Mouse (Mus musculus) forebrain, embryonic 11.5 days (tissue): ENCODE measurements at regions not wholly inside any gene's neighbourhood (a gene's known extent, or its start where the extent isn't known, plus 50 kb on each side); places are given as distances from the start of the nearest gene placed in this dataset.
A peak's percentile ranks its signal among the peaks of the same experiment; 100 is the strongest.

Source experiments
- ATAC-seq: fragments of 200-750 bp; cut with Nextera tagmentation; replicated peaks from 2 replicates; pipeline ENCODE4 v1.8.0; 2017; ENCODE audit warnings: moderate TSS enrichment; ENCODE audit not compliant: low FRiP score
- DNase-seq: peaks from one replicate; pipeline ENCODE4 v3.0.0-alpha.2; 2017; ENCODE audit warnings: low spot score
- H3K27ac ChIP-seq: fragments of 300-500 bp; sonication (generic); 2 replicates; pipeline ENCODE4 v1.5.1; 2014; ENCODE audit warnings: low read depth, low read length
- H3K27me3 ChIP-seq: fragments of 300-500 bp; sonication (generic); 2 replicates; pipeline ENCODE4 v1.6.1; 2014; ENCODE audit warnings: mild to moderate bottlenecking, low read length, mixed read lengths; ENCODE audit not compliant: control insufficient read depth, insufficient read depth
- H3K36me3 ChIP-seq: fragments of 300-500 bp; sonication (generic); 2 replicates; pipeline ENCODE4 v1.6.1; 2014; ENCODE audit warnings: mild to moderate bottlenecking, low read length, moderate library complexity, mixed read lengths; ENCODE audit not compliant: control insufficient read depth, insufficient read depth
- H3K4me1 ChIP-seq: fragments of 300-500 bp; sonication (generic); replicated peaks from 2 replicates; pipeline ENCODE4 v1.6.1; 2014; ENCODE audit warnings: low read length, mixed read lengths; ENCODE audit not compliant: control insufficient read depth, insufficient read depth
- H3K4me2 ChIP-seq: fragments of 300-500 bp; sonication (generic); 2 replicates; pipeline ENCODE4 v1.6.1; 2014; ENCODE audit warnings: low read depth, mild to moderate bottlenecking, low read length, moderate library complexity, mixed read lengths; ENCODE audit not compliant: severe bottlenecking
- H3K4me3 ChIP-seq: fragments of 300-500 bp; sonication (generic); 2 replicates; pipeline ENCODE4 v1.5.1; 2014; ENCODE audit warnings: low read depth, low read length
- H3K9ac ChIP-seq: fragments of 300-500 bp; sonication (generic); 2 replicates; pipeline ENCODE4 v1.6.1; 2014; ENCODE audit warnings: low read length
- H3K9me3 ChIP-seq: fragments of 300-500 bp; sonication (generic); 2 replicates; pipeline ENCODE4 v1.6.1; 2016; ENCODE audit warnings: low read length, mixed read lengths; ENCODE audit not compliant: control insufficient read depth
- WGBS: fragments of 180-500 bp; shearing (Covaris S2); extraction: QIAGEN DNeasy Blood & Tissue Kit; methylation state at CpG from one replicate; pipeline ENCODE4 v1.1.7; 2014; 5-methylcytosine and 5-hydroxymethylcytosine counted together

DNA sequence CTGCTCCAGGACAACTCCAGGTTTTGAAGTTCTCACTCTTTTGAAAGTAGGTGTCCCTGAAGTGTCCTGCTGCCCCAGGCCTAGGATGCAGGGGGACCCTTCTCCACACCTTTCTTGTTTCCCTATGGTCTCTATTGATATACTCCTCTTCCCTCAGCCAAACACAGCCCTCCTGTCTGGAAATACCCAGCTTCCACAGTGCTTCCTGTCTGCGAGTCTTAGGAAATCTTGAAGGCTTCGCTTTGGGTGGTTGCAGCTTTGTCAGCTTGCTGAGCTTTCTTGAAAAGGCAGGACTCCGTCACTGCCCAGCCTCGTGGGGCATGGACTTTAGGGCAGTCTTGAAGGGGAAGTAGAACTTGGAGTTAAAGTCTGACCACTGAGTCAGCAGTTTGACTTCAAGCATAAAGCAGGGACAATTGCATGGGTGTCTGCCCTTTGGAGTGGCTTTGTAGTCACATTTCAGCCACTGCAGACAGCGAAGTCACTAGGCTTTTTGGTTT, 51.1 kb upstream of the Lrrc52 start:
- Histone ChIP-seq H3K9me3 (no peaks in the 10 kb centered on the region), H3K4me3 (no peak overlapping the region), H3K36me3 (no peaks in the 10 kb centered on the region), H3K4me2 (no peak overlapping the region), H3K9ac (no peak overlapping the region), H3K27me3 (no peaks in the 10 kb centered on the region), H3K27ac (no peak overlapping the region), H3K4me1 (no peaks in the 10 kb centered on the region)
- DNase-seq = no peak
- no peak for ATAC-seq
- WGBS = 83% methylated on average over 5 of the region's 5 CpGs

DNA sequence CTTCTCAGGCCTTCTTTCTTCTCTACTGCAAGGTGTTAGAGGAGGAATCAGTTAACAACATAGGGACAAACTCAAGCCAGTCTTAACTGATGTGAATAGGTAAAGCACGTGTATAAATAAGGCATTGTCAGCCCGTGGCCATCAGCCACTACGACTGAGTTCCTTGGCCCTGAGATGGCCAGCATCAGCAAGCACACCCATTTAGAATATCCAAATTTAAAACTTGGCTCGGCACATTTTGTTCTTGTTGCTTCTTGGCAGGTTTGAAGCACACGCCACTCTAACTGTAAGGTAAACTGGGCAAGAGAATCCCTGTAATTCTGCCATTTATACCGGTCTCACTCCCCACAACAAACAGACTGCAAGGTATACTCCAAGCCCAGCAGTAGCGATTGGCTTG, 57.3 kb upstream of the Lrrc52 start:
- Histone ChIP-seq H3K9ac (no peak overlapping the region), H3K27me3 (no peaks in the 10 kb centered on the region), H3K27ac (no peak overlapping the region), H3K4me1 (no peaks in the 10 kb centered on the region), H3K9me3 (no peaks in the 10 kb centered on the region), H3K4me2 (no peak overlapping the region), H3K36me3 (no peaks in the 10 kb centered on the region), H3K4me3 (no peak overlapping the region)
- WGBS = 91% methylated on average over 7 of the region's 7 CpGs
- DNase-seq (no peak), ATAC-seq (no peak)

DNA sequence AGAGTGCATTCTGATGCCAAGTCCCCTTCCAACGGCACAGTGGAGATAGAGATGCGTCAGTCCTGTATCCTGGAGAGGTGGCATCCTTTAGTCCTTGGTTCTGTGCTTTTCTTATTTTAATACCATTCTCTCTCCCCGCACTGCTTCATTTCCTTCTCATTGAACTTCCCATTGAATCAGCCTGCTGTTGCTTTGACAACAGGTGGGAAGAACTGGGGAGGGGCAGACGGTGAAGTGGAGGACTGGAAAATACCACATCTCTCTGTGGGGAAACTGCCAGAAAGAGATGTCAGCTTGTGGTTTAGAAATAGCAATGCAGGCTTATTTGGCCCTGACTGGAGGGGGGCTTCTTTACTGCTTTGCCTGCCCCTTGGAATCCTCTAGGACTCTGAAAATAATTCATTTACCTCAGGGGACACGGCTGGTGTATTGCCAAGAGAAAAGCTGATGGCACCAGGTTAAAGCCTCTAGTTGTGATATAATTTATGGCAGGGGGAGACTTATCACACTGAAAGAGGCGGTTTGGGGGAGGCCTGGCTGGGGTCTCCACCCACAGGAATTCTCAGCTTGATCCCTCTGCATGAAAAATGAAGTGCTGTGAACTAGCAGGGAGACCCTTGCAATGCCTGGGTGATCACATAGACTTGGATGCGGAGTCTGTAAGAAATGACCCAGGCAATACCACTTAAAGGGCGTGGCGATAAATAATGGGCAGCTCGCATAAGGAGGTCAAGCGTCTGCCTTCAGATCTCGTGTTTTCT, 65.4 kb upstream of the Rxrg start:
- Histone ChIP-seq H3K27me3 (no peaks in the 10 kb centered on the region), H3K36me3 (no peaks in the 10 kb centered on the region), H3K4me2 (no peak overlapping the region), H3K4me1 (no peaks in the 10 kb centered on the region), H3K9ac (no peak overlapping the region), H3K4me3 (no peak overlapping the region), H3K9me3 (no peaks in the 10 kb centered on the region), H3K27ac (no peak overlapping the region)
- no peak for DNase-seq
- no peak for ATAC-seq
- 81% methylated on average over 12 of the region's 12 CpGs for WGBS

DNA sequence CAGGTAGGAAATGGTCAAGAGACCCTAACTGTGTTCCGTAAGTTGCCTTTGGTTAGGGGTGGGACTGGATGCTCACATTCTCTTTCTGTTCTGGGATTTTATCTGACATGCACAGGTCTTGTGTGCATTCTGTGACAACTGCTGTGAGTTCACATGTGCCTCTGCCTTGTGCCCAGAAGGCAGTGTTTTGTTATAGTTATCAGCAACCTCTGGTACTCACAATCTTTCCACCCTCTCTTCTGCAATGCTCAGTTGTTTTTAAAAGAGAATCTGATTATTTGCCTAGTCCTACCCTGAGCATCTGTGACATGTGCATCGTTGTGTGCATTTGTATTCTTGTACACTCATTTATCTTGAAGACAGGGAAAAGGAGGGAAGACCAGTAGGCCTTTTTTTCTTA, 52.2 kb upstream of the Rxrg start:
- ATAC-seq = no peak
- no peak for DNase-seq
- H3K4me3 ChIP-seq = no peak overlapping the region
- no peaks in the 10 kb centered on the region for H3K9me3 ChIP-seq
- no peak overlapping the region for H3K27ac ChIP-seq
- H3K4me1 ChIP-seq = no peaks in the 10 kb centered on the region
- no peaks in the 10 kb centered on the region for H3K36me3 ChIP-seq
- H3K27me3 ChIP-seq = no peaks in the 10 kb centered on the region
- 95% methylated on average over 2 of the region's 2 CpGs for WGBS
- H3K9ac ChIP-seq = no peak overlapping the region
- no peak overlapping the region for H3K4me2 ChIP-seq

DNA sequence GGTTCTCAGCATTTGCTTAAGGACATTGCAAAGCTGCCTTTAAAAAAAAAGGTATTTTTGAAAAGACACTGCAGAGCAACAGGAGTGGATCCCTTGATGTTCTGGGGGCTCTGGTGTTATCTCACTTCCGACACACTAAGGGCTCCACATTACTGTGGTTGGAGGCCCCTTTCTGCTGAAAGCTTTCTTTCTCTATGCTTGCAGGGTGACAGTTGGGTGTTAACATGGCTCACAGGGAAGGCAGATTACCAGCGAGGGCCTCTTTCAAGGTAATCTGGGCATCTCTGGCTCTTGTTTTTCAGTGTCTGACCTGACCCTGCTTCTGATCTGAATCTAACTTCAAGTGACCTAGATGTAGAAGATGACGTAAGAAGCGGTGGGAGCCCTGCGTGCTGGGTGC, 50.9 kb upstream of the Rxrg start:
- 92% methylated on average over 5 of the region's 5 CpGs for WGBS
- no peak for ATAC-seq
- no peak overlapping the region for H3K4me2 ChIP-seq

More for the DNA sequence above, 50.9 kb upstream of the Rxrg start:
- Histone ChIP-seq H3K4me3 (no peak overlapping the region), H3K9me3 (no peaks in the 10 kb centered on the region), H3K4me1 (no peaks in the 10 kb centered on the region), H3K27ac (no peak overlapping the region), H3K27me3 (no peaks in the 10 kb centered on the region), H3K36me3 (no peaks in the 10 kb centered on the region), H3K9ac (no peak overlapping the region)
- DNase-seq = peak; percentile 8
